In genomic region chr9:102643486-102644101, GRCm38 (mm10) we compare ENCODE assay signal across 9 mouse cellular contexts. TPM values are rescaled to one million over a fixed set of nuclear protein-coding genes. Genes with fewer than 3 reads are reported as not detected.
DNase-seq lines count a peak whose midpoint lies in the region; ATAC-seq and TF ChIP-seq lines count a peak whose summit lies in the region.
"Had no signal": no experiment of that assay in that cellular context is flagged by ENCODE, and none has a peak within 500 bp of the region (broad histone marks: within the 10 kb centered on the region; RNA-seq: fewer than 3 reads in every experiment).

No protein-coding gene starts in this region.

- H3K4me3 ChIP-seq in forebrain, postnatal 0 days (ENCODE audit: low read depth, low read length): no peak overlapping the region
- H3K4me3 ChIP-seq in hindbrain, embryonic 10.5 days: peak overlapping the region; percentile 36
- peak overlapping the region; percentile 13 for H3K4me3 ChIP-seq in limb, embryonic 12.5 days (replicated peaks)
- no peak overlapping the region for H3K4me3 ChIP-seq in midbrain, embryonic 15.5 days
- H3K4me3 ChIP-seq: megakaryocyte, embryonic 14.5 days had no signal

- no peaks in the 10 kb centered on the region for H3K36me3 ChIP-seq in forebrain, postnatal 0 days (ENCODE audit: insufficient read depth)
- H3K36me3 ChIP-seq in hindbrain, embryonic 10.5 days: no peaks in the 10 kb centered on the region
- H3K36me3 ChIP-seq in limb, embryonic 12.5 days: no peaks in the 10 kb centered on the region
- no peaks in the 10 kb centered on the region for H3K36me3 ChIP-seq in midbrain, embryonic 15.5 days (replicated peaks)

- H3K27me3 ChIP-seq in forebrain, postnatal 0 days (ENCODE audit: insufficient read depth, low read length): no peaks in the 10 kb centered on the region
- H3K27me3 ChIP-seq in hindbrain, embryonic 10.5 days (ENCODE audit: insufficient read depth, poor library complexity, severe bottlenecking): no peaks in the 10 kb centered on the region
- no peaks in the 10 kb centered on the region for H3K27me3 ChIP-seq in limb, embryonic 12.5 days
- H3K27me3 ChIP-seq in midbrain, embryonic 15.5 days (replicated peaks): no peaks in the 10 kb centered on the region

- no peaks in the 10 kb centered on the region for H3K9me3 ChIP-seq in forebrain, postnatal 0 days (ENCODE audit: low read length)
- H3K9me3 ChIP-seq in hindbrain, embryonic 10.5 days: no peaks in the 10 kb centered on the region
- no peaks in the 10 kb centered on the region for H3K9me3 ChIP-seq in limb, embryonic 12.5 days
- no peaks in the 10 kb centered on the region for H3K9me3 ChIP-seq in midbrain, embryonic 15.5 days
- H3K9me3 ChIP-seq: megakaryocyte, embryonic 14.5 days had no signal

- peaks cover 16% of the 10 kb centered on the region for H3K4me1 ChIP-seq in forebrain, postnatal 0 days (ENCODE audit: insufficient read depth)
- peaks cover 53% of the 10 kb centered on the region for H3K4me1 ChIP-seq in hindbrain, embryonic 10.5 days (replicated peaks)
- peaks cover 58% of the 10 kb centered on the region for H3K4me1 ChIP-seq in limb, embryonic 12.5 days (replicated peaks)
- peaks cover 20% of the 10 kb centered on the region for H3K4me1 ChIP-seq in midbrain, embryonic 15.5 days

- peak overlapping the region; percentile 67 for H3K27ac ChIP-seq in forebrain, postnatal 0 days (ENCODE audit: low read depth, low read length)
- H3K27ac ChIP-seq in hindbrain, embryonic 10.5 days: peak overlapping the region; percentile 87
- peak overlapping the region; percentile 99 for H3K27ac ChIP-seq in limb, embryonic 12.5 days
- H3K27ac ChIP-seq in midbrain, embryonic 15.5 days: peak overlapping the region; percentile 15; the same call in 1 of the 2 replicates

- no peak overlapping the region for H3K9ac ChIP-seq in forebrain, postnatal 0 days
- H3K9ac ChIP-seq in limb, embryonic 12.5 days (replicated peaks): peak overlapping the region; percentile 51; the same call in 1 of the 2 replicates
- no peak overlapping the region for H3K9ac ChIP-seq in midbrain, embryonic 15.5 days

- TF ChIP-seq CTCF in forebrain, postnatal 0 days (IDR thresholded peaks at IDR 0.05; ENCODE audit: low read depth): no peak

- 7% methylated on average over 10 of the region's 10 CpGs for WGBS in forebrain, postnatal 0 days
- WGBS in hindbrain, embryonic 10.5 days: 8% methylated on average over 10 of the region's 10 CpGs
- WGBS in limb, embryonic 12.5 days: 4% methylated on average over 10 of the region's 10 CpGs
- WGBS in midbrain, embryonic 15.5 days: 7% methylated on average over 10 of the region's 10 CpGs

- ATAC-seq in forebrain, postnatal 0 days: peak; percentile 96
- ATAC-seq in limb, embryonic 12.5 days (ENCODE audit: insufficient number of reproducible peaks, insufficient read depth, low FRiP score, low TSS enrichment, low read depth): peak; percentile 75
- ATAC-seq in midbrain, embryonic 15.5 days (replicated peaks): peak; percentile 85

- peak; percentile 48 for DNase-seq in ES-CJ7 (ENCODE audit: low read depth, low spot score)
- peak; percentile 78 for DNase-seq in adrenal gland, postnatal 14 days
- peak; percentile 88 for DNase-seq in forebrain, postnatal 0 days
- DNase-seq in hindbrain, embryonic 10.5 days (ENCODE audit: low spot score): peak; percentile 80
- no peak for DNase-seq in thymus, postnatal 0 days (ENCODE audit: low spot score)
- no peak for DNase-seq in layer of hippocampus, adult 9-10 months (ENCODE audit: low spot score)

- peak overlapping the region; percentile 39 for H3K4me2 ChIP-seq in forebrain, postnatal 0 days (ENCODE audit: low read depth)
- peak overlapping the region; percentile 56 for H3K4me2 ChIP-seq in limb, embryonic 12.5 days
- peak overlapping the region; percentile 33 for H3K4me2 ChIP-seq in midbrain, embryonic 15.5 days

RNA-seq across cellular contexts. Expression of gene Cep63, which starts 17.3 kb away (rescaled TPM):
- total RNA-seq in adrenal gland, postnatal 14 days (2021): 37.7 and 40.3 TPM in 2 replicates
- 17.5 and 19.5 TPM in 2 replicates for total RNA-seq in forebrain, postnatal 0 days (2014; rRNA removed)
- 35.9 and 39.3 TPM in 2 replicates for polyA plus RNA-seq in forebrain, postnatal 0 days (2015; fragmentation: Nextera tagmentation; extraction: Ambion mirVana)
- polyA plus RNA-seq in hindbrain, embryonic 10.5 days (2016; fragmentation: Nextera tagmentation; extraction: Ambion mirVana): 45.2 and 55.2 TPM in 2 replicates
- 52.6 and 53.7 TPM in 2 replicates for polyA plus RNA-seq in limb, embryonic 12.5 days (2016; fragmentation: Nextera tagmentation; extraction: Ambion mirVana)
- polyA plus RNA-seq in midbrain, embryonic 15.5 days (2015; fragmentation: Nextera tagmentation; extraction: Ambion mirVana): 38.9 and 42.2 TPM in 2 replicates
- polyA plus RNA-seq in thymus, postnatal 0 days (2015; fragmentation: Nextera tagmentation; extraction: Ambion mirVana): 51.7 and 53.3 TPM in 2 replicates

RNA-seq across cellular contexts. Expression of gene Anapc13, which starts 17.5 kb away (rescaled TPM):
- total RNA-seq in adrenal gland, postnatal 14 days (2021): 286 and 307 TPM in 2 replicates
- total RNA-seq in forebrain, postnatal 0 days (2014; rRNA removed): 22.5 and 26.8 TPM in 2 replicates
- 124 and 139 TPM in 2 replicates for polyA plus RNA-seq in forebrain, postnatal 0 days (2015; fragmentation: Nextera tagmentation; extraction: Ambion mirVana)
- 163 and 191 TPM in 2 replicates for polyA plus RNA-seq in hindbrain, embryonic 10.5 days (2016; fragmentation: Nextera tagmentation; extraction: Ambion mirVana)
- 196 and 209 TPM in 2 replicates for polyA plus RNA-seq in limb, embryonic 12.5 days (2016; fragmentation: Nextera tagmentation; extraction: Ambion mirVana)
- 135 and 137 TPM in 2 replicates for polyA plus RNA-seq in midbrain, embryonic 15.5 days (2015; fragmentation: Nextera tagmentation; extraction: Ambion mirVana)
- 181 and 185 TPM in 2 replicates for polyA plus RNA-seq in thymus, postnatal 0 days (2015; fragmentation: Nextera tagmentation; extraction: Ambion mirVana)

Comparison
In these comparisons a context has a peak if more than half of its experiments do, and no peak if none do; other contexts are left out.
1. DNase-seq: peak in ES-CJ7 (single experiment), adrenal gland, postnatal 14 days (single experiment), forebrain, postnatal 0 days (single experiment) and hindbrain, embryonic 10.5 days (single experiment); none in thymus, postnatal 0 days (single experiment) and layer of hippocampus, adult 9-10 months (single experiment).
2. H3K27ac ChIP-seq: peak in every context shown above with its lines; median percentile 99 in limb, embryonic 12.5 days; 87 in hindbrain, embryonic 10.5 days; 67 in forebrain, postnatal 0 days; 15 in midbrain, embryonic 15.5 days.
3. H3K4me3 ChIP-seq: peak in hindbrain, embryonic 10.5 days (single experiment) and limb, embryonic 12.5 days (single experiment); none in forebrain, postnatal 0 days (single experiment) and midbrain, embryonic 15.5 days (single experiment).
4. Peak in every context shown above with its lines, with median percentiles within 50 percentile points of each other: ATAC-seq and H3K4me2 ChIP-seq.